Mouse (Mus musculus) heart, embryonic 10.5 days (tissue): Measurements from ENCODE around the gene Pdcd2l. TPM values are rescaled to one million over a fixed set of nuclear protein-coding genes. Genes with fewer than 3 reads are reported as not detected.
A peak's percentile ranks its signal among the peaks of the same experiment; 100 is the strongest.

ENCODE experiments used
- DNase-seq: peaks from one replicate; pipeline ENCODE4 v3.0.0-alpha.2; 2017; ENCODE audit warnings: low spot score
- H3K27ac ChIP-seq: fragments of 300-500 bp; sonication (generic); 2 replicates; pipeline ENCODE4 v1.5.1; 2016; ENCODE audit warnings: mild to moderate bottlenecking
- H3K27me3 ChIP-seq: fragments of 300-500 bp; sonication (generic); 2 replicates; pipeline ENCODE4 v1.6.1; 2016; ENCODE audit warnings: mild to moderate bottlenecking; ENCODE audit not compliant: poor library complexity, insufficient read depth, severe bottlenecking
- H3K36me3 ChIP-seq: fragments of 300-500 bp; sonication (generic); 2 replicates; pipeline ENCODE4 v1.6.1; 2016; ENCODE audit warnings: mild to moderate bottlenecking, moderate library complexity
- H3K4me1 ChIP-seq: fragments of 300-500 bp; sonication (generic); 2 replicates; pipeline ENCODE4 v1.6.1; 2016; ENCODE audit warnings: mild to moderate bottlenecking
- H3K4me3 ChIP-seq: fragments of 300-500 bp; sonication (generic); 2 replicates; pipeline ENCODE4 v1.5.1; 2016; ENCODE audit warnings: mild to moderate bottlenecking, moderate library complexity
- H3K9me3 ChIP-seq: fragments of 300-500 bp; sonication (generic); 2 replicates; pipeline ENCODE4 v1.6.1; 2016; ENCODE audit warnings: mild to moderate bottlenecking, moderate library complexity
- WGBS: fragments of 180-500 bp; shearing (Covaris S2); methylation state at CpG from one replicate; pipeline ENCODE4 v1.1.7; 2016; 5-methylcytosine and 5-hydroxymethylcytosine counted together
- polyA plus RNA-seq: library from polyadenylated mRNA; unstranded; fragments of >200 nt; fragmentation: Nextera tagmentation; extraction: Ambion mirVana; gene quantifications from 2 replicates; pipeline ENCODE4 v1.2.1, GENCODE M21; 2016

Pdcd2l gene
- 65.2 and 67.5 TPM in 2 replicates for polyA plus RNA-seq

DNA sequence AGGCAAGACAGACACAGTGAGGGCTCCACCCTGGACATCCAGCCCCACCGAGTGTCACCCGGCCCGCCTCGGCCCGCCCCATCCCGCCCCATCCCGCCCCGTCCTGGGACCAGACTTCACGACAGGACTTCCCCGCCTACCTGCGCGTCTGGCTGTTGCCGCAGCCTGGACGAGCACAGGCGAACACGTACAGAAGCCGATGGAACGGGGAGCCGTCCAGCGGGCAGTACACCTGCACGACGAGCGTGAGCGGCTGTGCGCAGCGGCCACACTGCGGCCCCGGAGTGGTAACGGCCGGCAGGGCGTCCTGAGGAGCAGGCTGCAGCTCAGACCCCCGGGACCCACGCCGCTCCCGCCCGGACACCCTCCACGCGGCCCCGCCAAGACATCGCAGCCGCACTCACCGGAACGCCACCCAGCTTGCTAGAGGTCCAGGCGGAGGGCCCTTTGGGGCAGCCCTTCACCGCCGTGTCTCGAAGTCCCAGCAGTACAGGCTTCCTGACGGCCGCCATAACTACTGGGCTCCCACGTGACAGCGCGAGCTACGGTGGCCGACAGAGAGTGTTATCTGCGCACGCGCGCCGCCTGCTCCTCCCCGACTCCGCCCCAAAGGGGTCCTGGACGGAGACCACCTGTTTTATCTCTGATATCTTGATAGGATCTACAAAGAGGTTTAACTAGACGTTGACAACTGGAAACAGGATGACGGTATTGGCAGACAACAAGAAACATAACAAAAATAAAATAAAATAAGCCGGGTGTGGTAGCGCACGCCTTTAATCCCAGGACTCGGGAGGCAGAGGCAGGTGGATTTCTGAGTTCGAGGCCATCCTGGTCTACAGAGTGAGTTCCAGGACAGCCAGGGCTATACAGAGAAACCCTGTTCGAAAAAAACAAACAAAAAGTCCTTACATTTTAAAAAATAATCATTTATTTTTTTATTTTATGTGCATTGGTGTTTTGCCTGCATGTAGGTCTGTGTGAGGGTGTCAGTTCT is at the start of gene Pdcd2l:
Pdcd2l (minus strand) TSS at position 530 of the 997 bp plus-strand sequence.
- H3K4me1 ChIP-seq: peaks cover 2% of the 10 kb centered on the region; the same call in 1 of the 2 replicates
- no peaks in the 10 kb centered on the region for H3K9me3 ChIP-seq
- H3K27ac ChIP-seq: peak within 1 kb of the TSS; percentile 92
- 3% methylated on average over 70 of the region's 70 CpGs for WGBS
- H3K36me3 ChIP-seq: peaks cover 37% of the 10 kb centered on the region
- peak within 1 kb of the TSS; percentile 89 for H3K4me3 ChIP-seq
- H3K27me3 ChIP-seq: no peaks in the 10 kb centered on the region
- DNase-seq: peak; percentile 94

- peaks cover 82% of the 10 kb centered on the region for H3K36me3 ChIP-seq
- H3K27ac ChIP-seq: no peak overlapping the region
- H3K9me3 ChIP-seq: no peaks in the 10 kb centered on the region
- no peaks in the 10 kb centered on the region for H3K27me3 ChIP-seq
- DNase-seq: no peak
- H3K4me3 ChIP-seq: no peak overlapping the region
- no peaks in the 10 kb centered on the region for H3K4me1 ChIP-seq
- 92% methylated on average over 11 of the region's 11 CpGs for WGBS
Observed at GRCm38 (mm10) chr7:34242176-34242575, 45.7 kb upstream of the Pdcd2l start.

GRCm38 (mm10) chr7:34238086-34238485 is 41.6 kb upstream of the Pdcd2l start:
- Histone ChIP-seq H3K9me3 (no peaks in the 10 kb centered on the region), H3K27me3 (no peaks in the 10 kb centered on the region), H3K4me1 (peaks cover 13% of the 10 kb centered on the region), H3K36me3 (peaks cover 63% of the 10 kb centered on the region), H3K4me3 (no peak overlapping the region), H3K27ac (no peak overlapping the region)
- WGBS: 94% methylated on average over 5 of the region's 5 CpGs
- DNase-seq: no peak

DNA sequence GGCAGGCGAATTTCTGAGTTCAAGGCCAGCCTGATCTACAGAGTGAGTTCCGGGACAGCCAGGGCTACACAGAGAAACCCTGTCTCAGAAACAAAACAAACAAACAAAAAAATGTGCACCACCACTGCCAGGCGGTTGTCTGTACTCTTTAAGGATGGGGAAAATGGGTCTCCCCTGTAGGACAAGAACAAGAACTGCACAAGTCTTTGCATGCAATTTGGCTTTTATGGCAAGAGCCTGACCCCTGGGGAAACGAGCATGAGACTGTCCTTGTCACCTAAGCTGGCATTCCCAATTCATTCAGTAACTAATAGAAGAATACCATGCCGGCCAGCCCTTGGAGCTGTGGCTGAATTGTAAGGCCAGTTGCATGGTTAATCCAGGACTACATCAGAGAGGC is 39.1 kb upstream of the Pdcd2l start:
- WGBS: 88% methylated on average over 5 of the region's 5 CpGs
- Histone ChIP-seq H3K4me1 (peaks cover 20% of the 10 kb centered on the region), H3K27ac (no peak overlapping the region), H3K9me3 (no peaks in the 10 kb centered on the region), H3K4me3 (no peak overlapping the region), H3K36me3 (peaks cover 44% of the 10 kb centered on the region), H3K27me3 (no peaks in the 10 kb centered on the region)
- DNase-seq: no peak

GRCm38 (mm10) chr7:34234610-34235561 is 38.4 kb upstream of the Pdcd2l start:
- 3% methylated on average over 17 of the region's 17 CpGs for WGBS
- H3K4me3 ChIP-seq: peak overlapping the region; percentile 64
- H3K27ac ChIP-seq: peak overlapping the region; percentile 96
- peaks cover 38% of the 10 kb centered on the region for H3K36me3 ChIP-seq
- H3K4me1 ChIP-seq: peaks cover 25% of the 10 kb centered on the region
- H3K9me3 ChIP-seq: no peaks in the 10 kb centered on the region
- H3K27me3 ChIP-seq: no peaks in the 10 kb centered on the region
- DNase-seq: no peak

GRCm38 (mm10) chr7:34233909-34234609 is 37.6 kb upstream of the Pdcd2l start:
- Histone ChIP-seq H3K36me3 (peaks cover 29% of the 10 kb centered on the region), H3K9me3 (no peaks in the 10 kb centered on the region)
- WGBS: under 1% methylated on average over 46 of the region's 46 CpGs

DNA sequence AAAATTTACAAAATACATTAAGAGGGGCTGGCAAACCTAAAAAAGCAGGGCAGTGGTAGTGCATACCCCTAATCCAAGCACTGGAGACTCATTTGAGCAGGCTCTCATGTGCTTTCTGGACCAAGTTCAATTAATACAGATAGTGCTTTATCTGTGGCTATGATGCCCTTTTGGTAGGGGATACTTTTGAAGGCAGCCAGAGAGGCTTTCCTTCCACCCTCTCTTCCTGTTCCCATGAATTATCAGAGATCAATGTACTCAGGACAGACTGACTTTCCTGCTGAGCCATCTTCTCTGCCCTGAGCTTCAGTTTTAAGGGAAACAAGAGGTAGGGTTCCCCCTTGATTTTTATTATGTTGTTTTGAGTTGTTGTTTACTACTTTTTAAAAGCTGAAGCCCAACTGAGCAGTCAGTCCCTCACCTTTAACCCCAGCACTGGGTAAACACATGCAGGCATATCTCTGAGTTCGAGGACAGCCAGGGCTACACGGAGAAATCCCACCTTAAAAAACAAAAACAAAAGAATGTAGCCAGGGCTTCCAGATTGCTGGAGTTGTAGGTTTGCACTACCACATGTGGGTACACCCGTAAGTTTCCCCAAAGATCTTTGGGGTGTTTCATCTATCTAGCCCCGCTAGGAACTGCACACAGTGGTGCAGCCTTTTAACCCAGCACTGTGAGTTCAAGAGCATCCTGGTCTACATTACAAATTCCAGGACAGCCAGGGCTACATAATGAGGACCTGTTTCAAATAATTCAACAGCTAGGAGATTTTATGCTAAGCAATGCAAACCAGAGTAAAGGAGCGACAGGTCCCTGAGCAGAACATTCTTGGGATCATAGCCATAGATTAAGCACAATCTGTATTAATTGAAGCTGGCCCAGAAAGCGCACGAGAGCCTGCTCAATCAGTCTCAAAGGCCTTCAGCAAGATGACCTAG is 36.6 kb upstream of the Pdcd2l start:
- Histone ChIP-seq H3K9me3 (no peaks in the 10 kb centered on the region), H3K36me3 (peaks cover 28% of the 10 kb centered on the region), H3K27ac (peak overlapping the region; percentile 96), H3K27me3 (no peaks in the 10 kb centered on the region), H3K4me1 (peaks cover 40% of the 10 kb centered on the region), H3K4me3 (peak overlapping the region; percentile 64)
- 40% methylated on average over 7 of the region's 7 CpGs for WGBS
- DNase-seq: no peak

More at GRCm38 (mm10) chr7:34233909-34234609, 37.6 kb upstream of the Pdcd2l start:
- DNase-seq: peak; percentile 99
- Histone ChIP-seq H3K4me1 (peaks cover 30% of the 10 kb centered on the region), H3K27me3 (no peaks in the 10 kb centered on the region), H3K27ac (peak overlapping the region; percentile 96), H3K4me3 (peak overlapping the region; percentile 64)

DNA sequence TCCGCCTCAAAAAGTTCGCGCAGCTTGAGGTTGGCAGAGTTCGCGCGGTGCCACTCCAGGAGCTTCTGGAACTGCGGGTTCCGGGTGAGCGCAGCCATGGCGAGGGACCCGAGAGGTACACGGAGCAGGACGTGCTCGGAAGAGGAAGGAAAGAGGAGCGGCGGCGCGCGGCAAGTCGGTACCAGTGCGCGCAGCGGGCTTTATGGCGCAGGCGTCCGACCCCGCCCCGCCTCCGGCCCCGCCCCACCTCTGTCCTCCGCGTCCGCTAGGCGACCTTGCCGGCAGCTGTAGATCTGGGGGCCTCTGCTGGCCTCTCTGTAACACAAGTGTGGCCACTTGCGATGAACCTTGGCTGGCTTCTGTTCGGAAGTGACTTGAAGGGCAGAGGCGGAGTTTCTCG is 33.7 kb upstream of the Pdcd2l start, which contains the start of gene Gpi1:
Gpi1 (minus strand) TSS at position 221 of the 400 bp plus-strand sequence.
- 0% methylated on average over 37 of the region's 39 CpGs for WGBS
- Histone ChIP-seq H3K9me3 (no peaks in the 10 kb centered on the region), H3K36me3 (peaks cover 38% of the 10 kb centered on the region), H3K27me3 (no peaks in the 10 kb centered on the region), H3K4me1 (peaks cover 62% of the 10 kb centered on the region), H3K4me3 (peak within 1 kb of the TSS; percentile 82), H3K27ac (peak within 1 kb of the TSS; percentile 95)
- peak; percentile 96 for DNase-seq

GRCm38 (mm10) chr7:34229691-34230111 is 33.2 kb upstream of the Pdcd2l start:
- WGBS: 0% methylated on average over 15 of the region's 19 CpGs
- peak overlapping the region; percentile 95 for H3K27ac ChIP-seq
- peak; percentile 88 for DNase-seq
- H3K36me3 ChIP-seq: peaks cover 42% of the 10 kb centered on the region
- peaks cover 59% of the 10 kb centered on the region for H3K4me1 ChIP-seq
- H3K9me3 ChIP-seq: no peaks in the 10 kb centered on the region
- H3K27me3 ChIP-seq: no peaks in the 10 kb centered on the region
- peak overlapping the region; percentile 82 for H3K4me3 ChIP-seq

- no peaks in the 10 kb centered on the region for H3K27me3 ChIP-seq
- no peak for DNase-seq
- 17% methylated on average over 5 of the region's 5 CpGs for WGBS
- peaks cover 48% of the 10 kb centered on the region for H3K36me3 ChIP-seq
- H3K27ac ChIP-seq: peak overlapping the region; percentile 95
- peaks cover 59% of the 10 kb centered on the region for H3K4me1 ChIP-seq
- H3K9me3 ChIP-seq: no peaks in the 10 kb centered on the region
- peak overlapping the region; percentile 82 for H3K4me3 ChIP-seq
Observed at GRCm38 (mm10) chr7:34229153-34229552, 32.7 kb upstream of the Pdcd2l start.

- Histone ChIP-seq H3K9me3 (no peaks in the 10 kb centered on the region), H3K4me1 (peaks cover 54% of the 10 kb centered on the region), H3K36me3 (peaks cover 53% of the 10 kb centered on the region), H3K27me3 (no peaks in the 10 kb centered on the region), H3K4me3 (peak overlapping the region; percentile 82), H3K27ac (peak overlapping the region; percentile 95; the same call in 1 of the 2 replicates)
- 29% methylated on average over 7 of the region's 9 CpGs for WGBS
- DNase-seq: no peak
Observed at GRCm38 (mm10) chr7:34228641-34229040, 32.2 kb upstream of the Pdcd2l start.
